Mouse (Mus musculus) spleen, postnatal 10 days (tissue): ENCODE data around the gene Olig3.

Experiments
- DNase-seq, 2 experiments: peaks; one replicate each; pipeline ENCODE4 v3.0.0; 2021 to 2022; ENCODE audit warnings: low spot score in 2 of 2

Olig3 gene

DNA sequence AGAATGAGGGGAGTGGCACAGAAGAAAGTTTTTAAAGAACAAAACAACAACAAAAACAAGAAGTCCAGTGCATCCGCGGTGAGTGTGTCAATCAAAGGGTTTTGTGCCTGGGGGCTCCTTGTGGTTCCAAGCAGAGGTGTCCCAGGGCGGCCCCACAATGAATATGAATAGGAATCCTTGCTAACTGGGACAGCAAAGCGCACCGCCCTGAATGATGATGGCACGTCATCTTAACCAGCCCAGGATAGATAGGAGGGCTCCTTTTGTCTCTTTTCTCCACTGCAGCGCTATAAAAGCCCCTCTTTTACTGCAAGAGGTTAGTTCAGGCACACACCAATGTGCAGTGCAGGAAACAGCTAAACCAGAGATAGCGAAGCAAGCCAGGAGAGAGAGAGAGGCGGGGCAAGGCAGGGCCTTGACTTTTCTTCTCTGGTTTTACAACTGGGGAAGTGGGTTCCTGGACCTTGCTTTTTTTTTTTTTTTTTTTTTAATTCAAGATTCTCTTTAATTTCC is at the start of gene Olig3:
Gene Olig3 (plus strand): TSS at position 463 of the 513 bp plus-strand sequence.
- no peak for DNase-seq

GRCm38 (mm10) chr10:19309681-19310395 is 46.5 kb upstream of the Olig3 start:
- no peak for DNase-seq

- no peak for DNase-seq
These were observed 45.9 kb upstream of the Olig3 start for GRCm38 (mm10) chr10:19310471-19310870.

DNA sequence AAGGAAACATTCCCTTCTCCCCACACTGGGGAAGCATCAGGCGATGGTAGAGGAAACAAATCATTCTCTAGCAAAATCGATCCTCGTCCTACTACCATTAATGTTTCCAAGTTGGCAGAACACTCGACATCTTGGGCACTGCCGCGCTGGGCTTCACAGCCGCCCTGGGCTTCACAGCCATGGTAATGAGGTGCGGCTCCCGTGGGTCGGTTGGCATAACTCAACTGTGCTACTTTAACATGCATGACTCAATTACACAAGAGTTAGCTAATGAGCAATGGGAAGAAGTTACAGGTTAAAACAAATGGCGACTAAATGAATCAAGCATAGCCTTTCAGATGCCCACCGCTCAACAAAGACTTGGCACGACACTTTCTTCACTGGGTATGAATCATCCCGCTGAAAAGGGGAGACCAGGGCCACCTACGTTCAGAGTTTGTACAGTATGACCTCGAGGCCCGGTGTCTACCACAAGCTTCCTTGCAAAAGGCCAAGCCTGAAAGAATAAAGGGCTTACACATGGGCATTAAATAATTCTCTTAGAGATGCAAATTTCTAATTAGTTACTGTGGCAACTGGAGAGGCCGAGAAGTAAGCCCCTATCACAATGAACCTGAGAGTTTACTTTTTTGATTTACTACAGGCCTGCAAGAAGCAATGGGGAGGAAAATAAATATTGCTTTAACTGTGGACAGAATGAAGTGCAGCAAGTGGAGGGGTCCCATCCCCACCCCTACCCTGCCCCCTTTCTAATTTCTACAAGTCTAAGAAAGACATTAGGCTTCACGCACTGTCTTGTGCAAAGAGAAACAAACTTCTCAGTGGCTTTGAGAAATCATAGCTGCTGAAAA is 38.1 kb upstream of the Olig3 start:
- DNase-seq = no peak

DNA sequence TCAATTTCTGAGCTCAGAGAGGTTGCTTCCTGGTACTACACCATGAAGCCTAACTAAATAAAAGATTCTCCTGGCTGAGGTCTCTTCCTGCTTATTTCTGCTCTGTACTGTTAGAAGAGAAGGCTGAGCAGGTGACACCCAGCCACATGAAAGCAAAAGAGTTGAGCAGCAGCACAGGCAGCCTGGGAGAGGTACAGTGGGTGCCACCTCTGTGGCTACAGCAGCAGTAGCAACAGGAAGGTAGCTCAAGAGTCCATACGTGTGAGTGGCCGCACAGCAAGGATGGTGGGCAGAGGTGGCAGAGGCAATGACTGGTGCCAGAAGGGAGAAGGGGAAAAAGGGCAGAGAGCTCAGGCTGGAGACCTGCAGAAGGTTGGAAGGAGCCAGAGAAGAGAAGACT is 34.6 kb upstream of the Olig3 start:
- peak in 1 of 2 experiments; percentile 17 for DNase-seq

DNA sequence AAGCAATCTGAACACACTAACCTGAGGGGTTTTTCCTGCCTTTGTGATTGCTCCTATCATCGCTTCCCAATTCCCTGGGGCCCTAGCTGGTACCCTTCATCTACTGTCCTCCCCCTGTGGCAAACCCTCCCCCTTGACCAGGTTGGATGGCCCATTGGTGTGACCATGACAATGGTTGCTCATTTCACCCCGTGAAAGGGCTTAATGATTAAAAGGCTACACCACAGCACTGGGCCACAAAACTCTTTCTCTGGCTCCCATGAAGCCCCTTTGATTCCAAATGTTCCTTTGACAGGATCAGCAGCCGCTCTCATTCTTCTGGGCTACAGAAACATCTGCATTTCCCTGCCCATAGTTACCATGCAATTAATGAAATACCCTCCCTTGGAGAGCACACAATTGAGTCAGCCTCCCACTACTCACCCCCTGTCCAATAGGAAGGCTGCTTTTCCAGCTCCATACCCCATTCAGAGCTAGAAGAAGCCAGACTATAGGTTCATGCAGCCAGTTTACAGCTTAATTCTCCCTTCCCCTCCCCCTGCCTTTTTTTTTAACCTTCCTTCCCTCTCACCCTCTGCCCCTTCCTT is 27.0 kb upstream of the Olig3 start:
- DNase-seq = no peak

DNA sequence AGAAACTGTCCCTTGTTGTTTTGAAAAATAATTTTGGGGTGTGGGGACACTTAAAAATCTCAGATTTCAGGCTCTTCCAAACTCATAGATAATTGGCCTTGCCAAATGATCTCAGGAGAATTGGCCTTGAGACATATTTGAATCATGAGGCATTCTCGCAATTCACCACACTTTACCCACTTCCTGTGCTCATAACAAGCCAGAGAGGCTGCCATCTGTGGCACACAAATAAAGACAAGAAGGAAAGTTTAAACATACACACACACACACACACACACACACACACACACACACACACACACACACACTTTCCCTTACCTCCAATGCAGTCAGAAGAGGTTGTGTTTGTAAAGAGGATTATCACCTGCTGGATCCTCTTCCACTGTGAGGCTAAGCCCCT is 22.9 kb upstream of the Olig3 start:
- no peak for DNase-seq

- DNase-seq = no peak
These were observed 17.4 kb upstream of the Olig3 start for GRCm38 (mm10) chr10:19338695-19339630.

DNA sequence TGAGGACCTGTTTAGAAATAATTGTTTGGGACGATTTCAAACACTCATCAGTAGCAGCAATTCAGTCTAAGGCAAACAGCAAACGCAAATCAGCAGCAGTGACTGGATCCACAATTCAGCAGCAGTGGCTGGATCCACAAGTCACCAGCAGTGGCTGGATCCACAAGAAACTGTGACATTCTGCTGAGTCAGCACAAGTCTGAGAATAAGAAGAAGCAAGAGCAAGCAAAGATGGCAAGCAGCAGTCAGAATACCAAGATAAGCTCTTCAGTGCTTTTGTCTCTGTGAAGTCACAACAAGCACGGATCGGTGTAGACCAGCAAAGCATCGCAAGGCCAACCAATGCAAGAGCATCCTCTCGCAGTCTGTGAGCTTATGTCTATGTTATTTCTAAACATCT is 12.3 kb upstream of the Olig3 start:
- no peak for DNase-seq

GRCm38 (mm10) chr10:19349326-19349725 is 7.0 kb upstream of the Olig3 start:
- DNase-seq = no peak

DNA sequence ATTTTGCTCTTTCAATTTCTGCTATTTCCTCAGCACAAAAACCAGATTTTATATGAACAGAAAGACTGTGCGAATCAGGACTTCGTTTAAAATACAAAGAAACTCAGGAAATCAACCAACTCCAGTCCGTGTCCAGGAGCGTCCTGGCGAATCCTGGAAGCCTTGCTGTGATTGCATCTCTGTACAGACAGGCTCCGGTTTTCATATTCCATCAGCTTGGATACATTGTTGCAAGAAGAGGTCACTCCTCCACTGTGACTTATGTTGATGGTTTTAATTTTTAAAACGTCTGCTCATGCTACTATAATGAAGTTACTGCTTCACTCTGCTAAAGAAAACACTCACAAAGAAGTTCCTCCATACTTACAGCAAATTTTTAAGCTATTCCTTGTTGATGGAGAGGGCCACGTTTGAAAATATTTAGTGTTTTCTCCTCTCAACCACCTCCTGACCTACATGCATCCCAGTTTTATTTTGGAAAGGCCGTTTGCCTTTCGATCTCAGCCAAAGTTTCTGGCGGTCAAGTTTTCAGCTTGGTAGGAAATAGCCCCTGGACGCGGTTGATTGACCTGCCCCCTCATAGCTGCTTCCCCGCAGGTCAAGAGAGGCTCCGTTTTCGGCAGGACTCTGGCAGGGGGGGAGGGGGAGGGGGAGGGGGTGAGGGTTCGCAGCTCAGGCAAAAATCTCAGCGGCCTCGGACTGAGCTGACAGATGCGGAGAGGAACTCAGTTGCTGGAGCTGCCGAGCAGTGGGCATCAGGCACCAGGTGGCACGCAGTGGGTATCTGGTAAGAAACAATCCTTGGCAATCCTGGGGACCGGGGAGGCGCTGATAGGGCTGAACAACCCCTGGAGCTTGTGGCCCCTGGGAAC is 4.1 kb upstream of the Olig3 start:
- no peak for DNase-seq

GRCm38 (mm10) chr10:19352878-19353301 is 3.4 kb upstream of the Olig3 start:
- no peak for DNase-seq

- DNase-seq = no peak
These were observed 2.7 kb upstream of the Olig3 start for GRCm38 (mm10) chr10:19353631-19354030.

GRCm38 (mm10) chr10:19354146-19354545 is 2.2 kb upstream of the Olig3 start:
- no peak for DNase-seq

GRCm38 (mm10) chr10:19355076-19355475 is 1.3 kb upstream of the Olig3 start:
- no peak for DNase-seq

DNA sequence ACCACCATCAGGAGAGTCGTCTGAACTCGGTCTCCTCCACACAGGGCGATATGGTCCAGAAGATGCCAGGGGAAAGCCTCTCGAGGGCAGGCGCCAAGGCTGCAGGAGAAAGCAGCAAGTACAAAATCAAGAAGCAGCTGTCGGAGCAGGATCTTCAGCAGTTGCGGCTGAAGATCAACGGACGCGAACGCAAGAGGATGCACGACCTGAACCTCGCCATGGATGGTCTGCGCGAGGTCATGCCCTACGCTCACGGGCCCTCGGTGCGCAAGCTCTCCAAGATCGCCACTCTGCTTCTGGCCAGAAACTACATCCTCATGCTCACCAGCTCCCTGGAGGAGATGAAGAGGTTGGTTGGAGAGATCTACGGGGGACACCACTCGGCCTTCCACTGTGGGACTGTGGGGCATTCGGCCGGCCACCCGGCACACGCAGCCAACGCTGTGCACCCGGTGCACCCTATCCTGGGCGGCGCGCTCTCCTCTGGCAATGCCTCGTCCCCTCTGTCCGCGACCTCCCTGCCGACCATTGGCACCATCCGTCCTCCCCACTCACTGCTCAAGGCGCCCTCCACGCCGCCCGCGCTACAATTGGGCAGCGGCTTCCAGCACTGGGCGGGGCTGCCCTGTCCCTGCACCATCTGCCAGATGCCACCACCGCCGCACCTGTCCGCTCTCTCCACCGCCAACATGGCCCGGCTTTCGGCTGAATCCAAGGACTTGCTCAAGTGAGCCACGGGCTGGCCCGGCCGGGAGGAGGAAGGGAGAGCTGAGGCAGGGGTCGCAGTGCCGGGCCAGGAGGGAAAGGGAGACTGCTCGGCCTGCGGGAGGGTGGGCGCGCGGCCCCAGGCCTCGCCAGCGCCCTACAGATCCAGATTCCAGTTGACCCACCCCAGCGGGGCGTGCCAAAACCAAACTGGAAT is 648 bp downstream of the Olig3 start:
- no peak for DNase-seq

DNA sequence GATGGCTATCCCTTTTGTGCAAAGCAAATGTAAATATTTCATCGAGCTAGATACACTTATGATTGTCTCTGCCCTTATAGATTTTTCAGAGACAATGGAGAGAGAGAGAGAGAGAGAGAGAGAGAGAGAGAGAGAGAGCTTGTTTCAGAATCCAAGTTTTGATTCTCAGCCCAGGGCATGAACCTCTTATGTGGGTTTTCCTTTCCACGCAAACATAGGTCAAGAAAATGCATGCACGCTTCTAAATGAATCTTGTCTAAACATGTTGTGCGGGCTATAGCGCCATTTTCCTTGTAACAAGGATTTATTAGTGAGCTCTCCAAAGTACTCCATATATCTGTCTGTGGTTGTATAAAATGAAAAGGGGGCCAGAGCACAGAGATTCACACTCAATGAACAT is 1.5 kb downstream of the Olig3 start:
- DNase-seq = no peak

- DNase-seq = no peak
These were observed 4.3 kb downstream of the Olig3 start for GRCm38 (mm10) chr10:19360446-19361300.
